9 mouse cellular contexts compared by ENCODE assay signal in genomic region chr10:69465558-69466200, GRCm38 (mm10).
A peak's percentile ranks its signal among the peaks of the same experiment; 100 is the strongest.
DNase-seq lines count a peak whose midpoint lies in the region; ATAC-seq lines count a peak whose summit lies in the region.
"Had no signal": no experiment of that assay in that cellular context is flagged by ENCODE, and none has a peak within 500 bp of the region (broad histone marks: within the 10 kb centered on the region; RNA-seq: fewer than 3 reads in every experiment).

No protein-coding gene starts in this region.

- H3K4me2 ChIP-seq in forebrain, embryonic 13.5 days = peak overlapping the region; percentile 51
- H3K4me2 ChIP-seq in neural tube, embryonic 13.5 days = peak overlapping the region; percentile 42

- no peak overlapping the region for H3K4me3 ChIP-seq in forebrain, embryonic 13.5 days
- no peak overlapping the region for H3K4me3 ChIP-seq in neural tube, embryonic 13.5 days

- H3K9ac ChIP-seq in forebrain, embryonic 13.5 days = no peak overlapping the region
- no peak overlapping the region for H3K9ac ChIP-seq in neural tube, embryonic 13.5 days

- ATAC-seq in forebrain, embryonic 13.5 days = peak; percentile 95
- peak; percentile 80 for ATAC-seq in neural tube, embryonic 13.5 days (ENCODE audit: low read depth)

- DNase-seq in brain, embryonic 18.5 days (ENCODE audit: low read depth, low spot score) = peak; percentile 90
- DNase-seq in layer of hippocampus, adult 9-11 months = peak; percentile 88
- no peak for DNase-seq in gastrocnemius, adult 8-10 months (ENCODE audit: low spot score in 2 of 2)
- DNase-seq in gastrocnemius, postnatal 25 days = no peak
- no peak for DNase-seq in gastrocnemius, postnatal 10 days
- DNase-seq: cerebellum, adult 2 months; lung, postnatal 4 days had no signal

- H3K27me3 ChIP-seq in forebrain, embryonic 13.5 days = no peaks in the 10 kb centered on the region
- no peaks in the 10 kb centered on the region for H3K27me3 ChIP-seq in neural tube, embryonic 13.5 days

- H3K4me1 ChIP-seq in forebrain, embryonic 13.5 days = peaks cover 56% of the 10 kb centered on the region
- peaks cover 52% of the 10 kb centered on the region for H3K4me1 ChIP-seq in neural tube, embryonic 13.5 days (replicated peaks)

- H3K9me3 ChIP-seq in forebrain, embryonic 13.5 days (replicated peaks) = no peaks in the 10 kb centered on the region
- no peaks in the 10 kb centered on the region for H3K9me3 ChIP-seq in neural tube, embryonic 13.5 days

- WGBS in forebrain, embryonic 13.5 days = 23% methylated on average over 11 of the region's 11 CpGs
- 23% methylated on average over 11 of the region's 11 CpGs for WGBS in neural tube, embryonic 13.5 days

- no peaks in the 10 kb centered on the region for H3K36me3 ChIP-seq in forebrain, embryonic 13.5 days (ENCODE audit: poor library complexity, severe bottlenecking)
- H3K36me3 ChIP-seq in neural tube, embryonic 13.5 days = no peaks in the 10 kb centered on the region

- H3K27ac ChIP-seq in forebrain, embryonic 13.5 days = peak overlapping the region; percentile 90
- peak overlapping the region; percentile 94 for H3K27ac ChIP-seq in neural tube, embryonic 13.5 days (replicated peaks)

Comparison
In these comparisons a context has a peak if more than half of its experiments do, and no peak if none do; other contexts are left out.
1. DNase-seq: peak in brain, embryonic 18.5 days (single experiment) and layer of hippocampus, adult 9-11 months (single experiment); none in gastrocnemius, adult 8-10 months (0 of 2), gastrocnemius, postnatal 25 days (single experiment) and gastrocnemius, postnatal 10 days (single experiment).